Mouse (Mus musculus): Measurements from ENCODE around the gene Olfr544. TPM values are rescaled to one million over a fixed set of nuclear protein-coding genes. Genes with fewer than 3 reads are reported as not detected.

Gene Olfr544
- not detected for polyA plus RNA-seq (2014; fragmentation: Illumina TruSeq; extraction: RNeasy Lipid Tissue Mini Kit (QIAGEN cat#74804))

GRCm38 (mm10) chr7:102488161-102488560 lies at the start of gene Olfr544:
Gene Olfr544 (minus strand): TSS chr7:102488313.

GRCm38 (mm10) chr7:102534449-102534848 lies 46.3 kb upstream of the Olfr544 start, which contains the start of gene Olfr547:
Gene Olfr547 (plus strand): TSS chr7:102534749.

GRCm38 (mm10) chr7:102499473-102499872 lies 11.4 kb upstream of the Olfr544 start, which contains the start of gene Olfr545:
Gene Olfr545 (minus strand): TSS chr7:102499573.

GRCm38 (mm10) chr7:102481579-102481978 lies 6.5 kb downstream of the Olfr544 start, which contains the start of gene Olfr543:
Gene Olfr543 (minus strand): TSS chr7:102481679.

GRCm38 (mm10) chr7:102441657-102442391 lies 46.3 kb downstream of the Olfr544 start, which contains the start of gene Rrm1:
Gene Rrm1 (plus strand): TSS chr7:102441695.

Other genes with a start within 250 kb of the Olfr544 start
- gene Rhog, start 232.3 kb downstream of the Olfr544 start, polyA plus RNA-seq (2014; fragmentation: Illumina TruSeq; extraction: RNeasy Lipid Tissue Mini Kit (QIAGEN cat#74804)), result 3.9 TPM
- gene Stim1, start 220.5 kb downstream of the Olfr544 start, polyA plus RNA-seq (2014; fragmentation: Illumina TruSeq; extraction: RNeasy Lipid Tissue Mini Kit (QIAGEN cat#74804)), result 10.8 TPM
- gene Rrm1, start 46.6 kb downstream of the Olfr544 start, polyA plus RNA-seq (2014; fragmentation: Illumina TruSeq; extraction: RNeasy Lipid Tissue Mini Kit (QIAGEN cat#74804)), result 117 TPM
- gene Olfr543, start 6.6 kb downstream of the Olfr544 start, polyA plus RNA-seq (2014; fragmentation: Illumina TruSeq; extraction: RNeasy Lipid Tissue Mini Kit (QIAGEN cat#74804)), result not detected
- not detected for gene Olfr545, start 11.3 kb upstream of the Olfr544 start, polyA plus RNA-seq (2014; fragmentation: Illumina TruSeq; extraction: RNeasy Lipid Tissue Mini Kit (QIAGEN cat#74804))
- gene Olfr547, start 46.4 kb upstream of the Olfr544 start, polyA plus RNA-seq (2014; fragmentation: Illumina TruSeq; extraction: RNeasy Lipid Tissue Mini Kit (QIAGEN cat#74804)), result not detected
- gene Olfr548-ps1, start 52.6 kb upstream of the Olfr544 start, polyA plus RNA-seq (2014; fragmentation: Illumina TruSeq; extraction: RNeasy Lipid Tissue Mini Kit (QIAGEN cat#74804)), result not detected
- not detected for gene Olfr549, start 61.6 kb upstream of the Olfr544 start, polyA plus RNA-seq (2014; fragmentation: Illumina TruSeq; extraction: RNeasy Lipid Tissue Mini Kit (QIAGEN cat#74804))
- gene Trim21, start 77.2 kb upstream of the Olfr544 start, polyA plus RNA-seq (2014; fragmentation: Illumina TruSeq; extraction: RNeasy Lipid Tissue Mini Kit (QIAGEN cat#74804)), result 13.1 TPM
- gene Olfr550, start 83.1 kb upstream of the Olfr544 start, polyA plus RNA-seq (2014; fragmentation: Illumina TruSeq; extraction: RNeasy Lipid Tissue Mini Kit (QIAGEN cat#74804)), result not detected
- gene Olfr551, start 103.6 kb upstream of the Olfr544 start, polyA plus RNA-seq (2014; fragmentation: Illumina TruSeq; extraction: RNeasy Lipid Tissue Mini Kit (QIAGEN cat#74804)), result not detected
- not detected for gene Olfr552, start 109.5 kb upstream of the Olfr544 start, polyA plus RNA-seq (2014; fragmentation: Illumina TruSeq; extraction: RNeasy Lipid Tissue Mini Kit (QIAGEN cat#74804))
- not detected for gene Olfr553, start 129.9 kb upstream of the Olfr544 start, polyA plus RNA-seq (2014; fragmentation: Illumina TruSeq; extraction: RNeasy Lipid Tissue Mini Kit (QIAGEN cat#74804))
- gene Olfr554, start 150.1 kb upstream of the Olfr544 start, polyA plus RNA-seq (2014; fragmentation: Illumina TruSeq; extraction: RNeasy Lipid Tissue Mini Kit (QIAGEN cat#74804)), result not detected
- gene Olfr555, start 170.5 kb upstream of the Olfr544 start, polyA plus RNA-seq (2014; fragmentation: Illumina TruSeq; extraction: RNeasy Lipid Tissue Mini Kit (QIAGEN cat#74804)), result not detected
- gene Olfr556, start 176.6 kb upstream of the Olfr544 start, polyA plus RNA-seq (2014; fragmentation: Illumina TruSeq; extraction: RNeasy Lipid Tissue Mini Kit (QIAGEN cat#74804)), result not detected
- gene Trim68, start 199.0 kb upstream of the Olfr544 start, polyA plus RNA-seq (2014; fragmentation: Illumina TruSeq; extraction: RNeasy Lipid Tissue Mini Kit (QIAGEN cat#74804)), result 6.5 TPM
- not detected for gene Olfr557, start 207.6 kb upstream of the Olfr544 start, polyA plus RNA-seq (2014; fragmentation: Illumina TruSeq; extraction: RNeasy Lipid Tissue Mini Kit (QIAGEN cat#74804))
- 10.3 TPM for gene Olfr558, start 213.9 kb upstream of the Olfr544 start, polyA plus RNA-seq (2014; fragmentation: Illumina TruSeq; extraction: RNeasy Lipid Tissue Mini Kit (QIAGEN cat#74804))
- gene Olfr33, start 230.8 kb upstream of the Olfr544 start, polyA plus RNA-seq (2014; fragmentation: Illumina TruSeq; extraction: RNeasy Lipid Tissue Mini Kit (QIAGEN cat#74804)), result not detected
- gene Olfr559, start 239.2 kb upstream of the Olfr544 start, polyA plus RNA-seq (2014; fragmentation: Illumina TruSeq; extraction: RNeasy Lipid Tissue Mini Kit (QIAGEN cat#74804)), result not detected